Mouse (Mus musculus): ENCODE measurements at regions not wholly inside any gene's neighbourhood (a gene's known extent, or its start where the extent isn't known, plus 50 kb on each side); places are given as distances from the start of the nearest gene placed in this dataset.

- DNase-seq (ENCODE audit: low spot score), result no peak
- 83% methylated on average over 5 of the region's 5 CpGs for WGBS
- H3K4me3 ChIP-seq, result no peak overlapping the region
- H3K27ac ChIP-seq, result no peak overlapping the region
- no peaks in the 10 kb centered on the region for H3K36me3 ChIP-seq
- H3K4me1 ChIP-seq, result no peaks in the 10 kb centered on the region
- H3K27me3 ChIP-seq (ENCODE audit: low read depth, poor library complexity, severe bottlenecking), result no peaks in the 10 kb centered on the region
- H3K9me3 ChIP-seq (replicated peaks), result no peaks in the 10 kb centered on the region
Measured at GRCm38 (mm10) chr9:94424438-94425135, 113.3 kb downstream of the 1190002N15Rik start.

GRCm38 (mm10) chr9:94410546-94410945 is 127.3 kb downstream of the 1190002N15Rik start:
- WGBS, result 72% methylated on average over 8 of the region's 8 CpGs

GRCm38 (mm10) chr9:94410042-94410441 is 127.8 kb downstream of the 1190002N15Rik start:
- peaks cover 4% of the 10 kb centered on the region for H3K4me1 ChIP-seq
- H3K4me3 ChIP-seq, result no peak overlapping the region
- no peaks in the 10 kb centered on the region for H3K27me3 ChIP-seq (ENCODE audit: low read depth, poor library complexity, severe bottlenecking)
- H3K27ac ChIP-seq, result no peak overlapping the region
- no peaks in the 10 kb centered on the region for H3K36me3 ChIP-seq
- no peak for DNase-seq (ENCODE audit: low spot score)
- no peaks in the 10 kb centered on the region for H3K9me3 ChIP-seq (replicated peaks)
- WGBS, result 28% methylated on average over 3 of the region's 3 CpGs

More at GRCm38 (mm10) chr9:94410546-94410945, 127.3 kb downstream of the 1190002N15Rik start:
- Histone ChIP-seq H3K27ac (no peak overlapping the region), H3K36me3 (no peaks in the 10 kb centered on the region), H3K4me3 (no peak overlapping the region), H3K27me3 (ENCODE audit: low read depth, poor library complexity, severe bottlenecking) (no peaks in the 10 kb centered on the region), H3K9me3 (replicated peaks) (no peaks in the 10 kb centered on the region), H3K4me1 (peaks cover 4% of the 10 kb centered on the region)
- DNase-seq (ENCODE audit: low spot score), result no peak

GRCm38 (mm10) chr9:94408635-94409323 is 129.1 kb downstream of the 1190002N15Rik start:
- 39% methylated on average over 7 of the region's 7 CpGs for WGBS
- Histone ChIP-seq H3K9me3 (replicated peaks) (no peaks in the 10 kb centered on the region), H3K27me3 (ENCODE audit: low read depth, poor library complexity, severe bottlenecking) (no peaks in the 10 kb centered on the region), H3K27ac (no peak overlapping the region), H3K36me3 (no peaks in the 10 kb centered on the region), H3K4me3 (no peak overlapping the region), H3K4me1 (peaks cover 4% of the 10 kb centered on the region)
- DNase-seq (ENCODE audit: low spot score), result no peak

- Histone ChIP-seq H3K4me3 (no peak overlapping the region), H3K27ac (no peak overlapping the region), H3K9me3 (replicated peaks) (no peaks in the 10 kb centered on the region), H3K36me3 (no peaks in the 10 kb centered on the region), H3K27me3 (ENCODE audit: low read depth, poor library complexity, severe bottlenecking) (no peaks in the 10 kb centered on the region), H3K4me1 (peaks cover 4% of the 10 kb centered on the region)
- DNase-seq (ENCODE audit: low spot score), result no peak
- WGBS, result 95% methylated on average over 10 of the region's 10 CpGs
Measured at GRCm38 (mm10) chr9:94407671-94408070, 130.2 kb downstream of the 1190002N15Rik start.

- Histone ChIP-seq H3K27ac (no peak overlapping the region), H3K9me3 (replicated peaks) (no peaks in the 10 kb centered on the region), H3K36me3 (no peaks in the 10 kb centered on the region), H3K4me3 (no peak overlapping the region), H3K4me1 (peaks cover 4% of the 10 kb centered on the region), H3K27me3 (ENCODE audit: low read depth, poor library complexity, severe bottlenecking) (no peaks in the 10 kb centered on the region)
- WGBS, result 86% methylated on average over 6 of the region's 6 CpGs
- DNase-seq (ENCODE audit: low spot score), result no peak
Measured at GRCm38 (mm10) chr9:94404551-94404950, 133.3 kb downstream of the 1190002N15Rik start.

GRCm38 (mm10) chr9:94400596-94400995 is 137.3 kb downstream of the 1190002N15Rik start:
- no peaks in the 10 kb centered on the region for H3K4me1 ChIP-seq
- no peak overlapping the region for H3K4me3 ChIP-seq
- 94% methylated on average over 1 of the region's 1 CpGs for WGBS
- DNase-seq (ENCODE audit: low spot score), result no peak
- no peak overlapping the region for H3K27ac ChIP-seq
- H3K9me3 ChIP-seq (replicated peaks), result no peaks in the 10 kb centered on the region
- H3K27me3 ChIP-seq (ENCODE audit: low read depth, poor library complexity, severe bottlenecking), result no peaks in the 10 kb centered on the region
- no peaks in the 10 kb centered on the region for H3K36me3 ChIP-seq

- Histone ChIP-seq H3K4me3 (no peak overlapping the region), H3K27me3 (ENCODE audit: low read depth, poor library complexity, severe bottlenecking) (no peaks in the 10 kb centered on the region), H3K27ac (no peak overlapping the region), H3K9me3 (replicated peaks) (no peaks in the 10 kb centered on the region), H3K4me1 (no peaks in the 10 kb centered on the region), H3K36me3 (no peaks in the 10 kb centered on the region)
- WGBS, result 94% methylated on average over 5 of the region's 5 CpGs
- DNase-seq (ENCODE audit: low spot score), result no peak
Measured at GRCm38 (mm10) chr9:94395215-94395614, 142.7 kb downstream of the 1190002N15Rik start.

- Histone ChIP-seq H3K4me1 (no peaks in the 10 kb centered on the region), H3K27ac (no peak overlapping the region)
Measured at GRCm38 (mm10) chr9:94386190-94386589, 151.7 kb downstream of the 1190002N15Rik start.

GRCm38 (mm10) chr9:94382293-94382692 is 155.6 kb downstream of the 1190002N15Rik start:
- Histone ChIP-seq H3K27me3 (ENCODE audit: low read depth, poor library complexity, severe bottlenecking) (no peaks in the 10 kb centered on the region), H3K4me3 (no peak overlapping the region), H3K9me3 (replicated peaks) (no peaks in the 10 kb centered on the region), H3K36me3 (no peaks in the 10 kb centered on the region), H3K27ac (no peak overlapping the region), H3K4me1 (no peaks in the 10 kb centered on the region)
- WGBS, result 90% methylated on average over 2 of the region's 2 CpGs
- no peak for DNase-seq (ENCODE audit: low spot score)

More at GRCm38 (mm10) chr9:94386190-94386589, 151.7 kb downstream of the 1190002N15Rik start:
- Histone ChIP-seq H3K9me3 (replicated peaks) (no peaks in the 10 kb centered on the region), H3K4me3 (no peak overlapping the region), H3K36me3 (no peaks in the 10 kb centered on the region), H3K27me3 (ENCODE audit: low read depth, poor library complexity, severe bottlenecking) (no peaks in the 10 kb centered on the region)
- DNase-seq (ENCODE audit: low spot score), result no peak

- WGBS, result 68% methylated on average over 5 of the region's 5 CpGs
Measured at GRCm38 (mm10) chr9:94378835-94379234, 159.0 kb downstream of the 1190002N15Rik start.

GRCm38 (mm10) chr9:94378291-94378690 is 159.6 kb downstream of the 1190002N15Rik start:
- no peaks in the 10 kb centered on the region for H3K9me3 ChIP-seq (replicated peaks)
- no peak for DNase-seq (ENCODE audit: low spot score)
- no peaks in the 10 kb centered on the region for H3K4me1 ChIP-seq
- no peaks in the 10 kb centered on the region for H3K27me3 ChIP-seq (ENCODE audit: low read depth, poor library complexity, severe bottlenecking)
- WGBS, result 93% methylated on average over 6 of the region's 6 CpGs
- no peak overlapping the region for H3K4me3 ChIP-seq
- H3K27ac ChIP-seq, result no peak overlapping the region
- no peaks in the 10 kb centered on the region for H3K36me3 ChIP-seq

More at GRCm38 (mm10) chr9:94378835-94379234, 159.0 kb downstream of the 1190002N15Rik start:
- Histone ChIP-seq H3K27me3 (ENCODE audit: low read depth, poor library complexity, severe bottlenecking) (no peaks in the 10 kb centered on the region), H3K4me3 (no peak overlapping the region), H3K36me3 (no peaks in the 10 kb centered on the region), H3K9me3 (replicated peaks) (no peaks in the 10 kb centered on the region), H3K4me1 (no peaks in the 10 kb centered on the region), H3K27ac (no peak overlapping the region)
- no peak for DNase-seq (ENCODE audit: low spot score)

GRCm38 (mm10) chr9:94377346-94378039 is 160.4 kb downstream of the 1190002N15Rik start:
- Histone ChIP-seq H3K4me3 (no peak overlapping the region), H3K27ac (no peak overlapping the region), H3K9me3 (replicated peaks) (no peaks in the 10 kb centered on the region), H3K36me3 (no peaks in the 10 kb centered on the region), H3K4me1 (no peaks in the 10 kb centered on the region), H3K27me3 (ENCODE audit: low read depth, poor library complexity, severe bottlenecking) (no peaks in the 10 kb centered on the region)
- no peak for DNase-seq (ENCODE audit: low spot score)
- WGBS, result 79% methylated on average over 7 of the region's 7 CpGs

Measured in limb, embryonic 10.5 days (tissue).